In genomic region chr10:79852107-79852789, GRCm38 (mm10) we compare ENCODE assay signal across 8 mouse cellular contexts. TPM values are rescaled to one million over a fixed set of nuclear protein-coding genes. Genes with fewer than 3 reads are reported as not detected.
DNase-seq lines count a peak whose midpoint lies in the region; ATAC-seq and TF ChIP-seq lines count a peak whose summit lies in the region.

No protein-coding gene starts in this region.

- no peak for DNase-seq in layer of hippocampus, adult 2 months (ENCODE audit: low spot score in 2 of 2)
- DNase-seq in layer of hippocampus, adult 9-11 months, result no peak
- no peak for DNase-seq in forebrain, embryonic 10.5 days (ENCODE audit: extremely low spot score, low spot score)
- DNase-seq in liver, embryonic 14.5 days (ENCODE audit: low read depth in 3 of 3, low spot score in 3 of 3), result no peak
- peak; percentile 59 for DNase-seq in skeletal muscle tissue, adult 2 months (ENCODE audit: low read depth, low spot score)
- DNase-seq in urinary bladder, adult 18-20 months (ENCODE audit: low spot score in 2 of 2), result no peak
- DNase-seq in spleen, postnatal 10 days (ENCODE audit: low spot score in 2 of 2), result no peak

- no peak for ATAC-seq in hindbrain, embryonic 15.5 days (ENCODE audit: low FRiP score, low read depth)
- ATAC-seq in liver, embryonic 14.5 days (ENCODE audit: insufficient read depth), result no peak

- H3K9ac ChIP-seq in hindbrain, embryonic 15.5 days, result peak overlapping the region; percentile 60; the same call in 1 of the 2 replicates
- H3K9ac ChIP-seq in liver, embryonic 14.5 days (replicated peaks), result peak overlapping the region; percentile 24

- H3K9me3 ChIP-seq in forebrain, embryonic 10.5 days, result no peaks in the 10 kb centered on the region
- H3K9me3 ChIP-seq in hindbrain, embryonic 15.5 days, result no peaks in the 10 kb centered on the region
- no peaks in the 10 kb centered on the region for H3K9me3 ChIP-seq in liver, embryonic 14.5 days (ENCODE audit: control insufficient read depth, low read length)

- peaks cover 59% of the 10 kb centered on the region for H3K4me1 ChIP-seq in forebrain, embryonic 10.5 days
- H3K4me1 ChIP-seq in hindbrain, embryonic 15.5 days (replicated peaks), result peaks cover 54% of the 10 kb centered on the region
- peaks cover 27 to 42% of the 10 kb centered on the region in 2 experiments for H3K4me1 ChIP-seq in liver, embryonic 14.5 days (replicated peaks; ENCODE audit: control insufficient read depth in 2 of 2, insufficient read depth in 2 of 2, low read length in 1 of 2)

- H3K27me3 ChIP-seq in forebrain, embryonic 10.5 days (ENCODE audit: poor library complexity, severe bottlenecking), result no peaks in the 10 kb centered on the region
- H3K27me3 ChIP-seq in hindbrain, embryonic 15.5 days, result no peaks in the 10 kb centered on the region
- H3K27me3 ChIP-seq in liver, embryonic 14.5 days (ENCODE audit: control insufficient read depth, insufficient read depth, low read length), result no peaks in the 10 kb centered on the region

- TF ChIP-seq EP300 in liver, embryonic 14.5 days (IDR thresholded peaks at IDR 0.05; ENCODE audit: low read depth), result no peak

- H3K27ac ChIP-seq in layer of hippocampus, adult 2 months, result peak overlapping the region; percentile 97
- peak overlapping the region; percentile 100 for H3K27ac ChIP-seq in forebrain, embryonic 10.5 days
- H3K27ac ChIP-seq in hindbrain, embryonic 15.5 days (replicated peaks), result peak overlapping the region; percentile 98
- peak overlapping the region; percentile 33 for H3K27ac ChIP-seq in liver, embryonic 14.5 days

- peak overlapping the region; percentile 71 for H3K4me2 ChIP-seq in hindbrain, embryonic 15.5 days
- peak overlapping the region; percentile 72 for H3K4me2 ChIP-seq in liver, embryonic 14.5 days (ENCODE audit: low read depth)

- TF ChIP-seq CTCF in layer of hippocampus, adult 2 months (conservative IDR thresholded peaks at IDR 0.05), result no peak
- no peak for TF ChIP-seq CTCF in liver, embryonic 14.5 days (IDR thresholded peaks at IDR 0.05; ENCODE audit: low read depth)

- WGBS in forebrain, embryonic 10.5 days, result 67% methylated on average over 9 of the region's 9 CpGs
- WGBS in hindbrain, embryonic 15.5 days, result 63% methylated on average over 9 of the region's 9 CpGs
- 44% methylated on average over 9 of the region's 9 CpGs for WGBS in liver, embryonic 14.5 days (ENCODE audit: insufficient replicate concordance)

- H3K36me3 ChIP-seq in forebrain, embryonic 10.5 days (replicated peaks), result peaks cover 27% of the 10 kb centered on the region
- H3K36me3 ChIP-seq in hindbrain, embryonic 15.5 days, result no peaks in the 10 kb centered on the region
- peaks cover 9% of the 10 kb centered on the region for H3K36me3 ChIP-seq in liver, embryonic 14.5 days (replicated peaks; ENCODE audit: control insufficient read depth, insufficient read depth, low read depth)

- no peak overlapping the region for H3K4me3 ChIP-seq in layer of hippocampus, adult 2 months
- H3K4me3 ChIP-seq in forebrain, embryonic 10.5 days, result peak overlapping the region; percentile 83
- H3K4me3 ChIP-seq in hindbrain, embryonic 15.5 days, result peak overlapping the region; percentile 45
- H3K4me3 ChIP-seq in liver, embryonic 14.5 days (ENCODE audit: insufficient read depth in 1 of 2, low read depth in 2 of 2, low read length in 2 of 2), result peak overlapping the region in 1 of 2 experiments; percentile 85; a peak in 1 of 4 replicates

RNA-seq across cellular contexts. Expression of gene Ptbp1, which starts 2.0 kb away (rescaled TPM):
- 10 to 100 TPM; 56.9 to 58.7 TPM for total RNA-seq in layer of hippocampus, adult 2 months (2021)
- 370 and 377 TPM in 2 replicates for polyA plus RNA-seq in forebrain, embryonic 10.5 days (2016; fragmentation: Nextera tagmentation; extraction: Ambion mirVana)
- 74.8 and 77.1 TPM in 2 replicates for polyA plus RNA-seq in hindbrain, embryonic 15.5 days (2015; fragmentation: Nextera tagmentation; extraction: Ambion mirVana)
- polyA plus RNA-seq in liver, embryonic 14.5 days (2012; rRNA removed), result 118 and 126 TPM in 2 replicates
- 84.5 and 99.8 TPM in 2 replicates for polyA plus RNA-seq in liver, embryonic 14.5 days (2014; fragmentation: Nextera tagmentation; extraction: Ambion mirVana)

RNA-seq across cellular contexts. Expression of gene Prtn3, which starts 22.0 kb away (rescaled TPM):
- total RNA-seq in layer of hippocampus, adult 2 months (2021), result 1 to 10 TPM; 1.5 to 2.6 TPM
- polyA plus RNA-seq in forebrain, embryonic 10.5 days (2016; fragmentation: Nextera tagmentation; extraction: Ambion mirVana), result 8.1 TPM in 2 replicates
- 11.0 and 11.3 TPM in 2 replicates for polyA plus RNA-seq in hindbrain, embryonic 15.5 days (2015; fragmentation: Nextera tagmentation; extraction: Ambion mirVana)
- polyA plus RNA-seq in liver, embryonic 14.5 days (2012; rRNA removed), result 133 and 152 TPM in 2 replicates
- polyA plus RNA-seq in liver, embryonic 14.5 days (2014; fragmentation: Nextera tagmentation; extraction: Ambion mirVana), result 86.8 and 132 TPM in 2 replicates

RNA-seq across cellular contexts. Expression of gene Plppr3, which starts 22.2 kb away (rescaled TPM):
- total RNA-seq in layer of hippocampus, adult 2 months (2021), result 10 to 100 TPM; 33.7 to 37.1 TPM
- polyA plus RNA-seq in forebrain, embryonic 10.5 days (2016; fragmentation: Nextera tagmentation; extraction: Ambion mirVana), result 91.4 and 102 TPM in 2 replicates
- polyA plus RNA-seq in hindbrain, embryonic 15.5 days (2015; fragmentation: Nextera tagmentation; extraction: Ambion mirVana), result 383 and 417 TPM in 2 replicates
- 6.7 and 7.0 TPM in 2 replicates for polyA plus RNA-seq in liver, embryonic 14.5 days (2012; rRNA removed)
- 2.8 and 3.0 TPM in 2 replicates for polyA plus RNA-seq in liver, embryonic 14.5 days (2014; fragmentation: Nextera tagmentation; extraction: Ambion mirVana)

RNA-seq across cellular contexts. Expression of gene Misp, which starts 31.5 kb away (rescaled TPM):
- total RNA-seq in layer of hippocampus, adult 2 months (2021), result 1 to 10 TPM in 1 of 2 experiments, under 1 TPM in 1; 0.54 to 1.1 TPM
- 0.18 and 1.0 TPM in 2 replicates for polyA plus RNA-seq in forebrain, embryonic 10.5 days (2016; fragmentation: Nextera tagmentation; extraction: Ambion mirVana)
- 0.49 and 0.92 TPM in 2 replicates for polyA plus RNA-seq in hindbrain, embryonic 15.5 days (2015; fragmentation: Nextera tagmentation; extraction: Ambion mirVana)
- 0.13 and 0.18 TPM in 2 replicates for polyA plus RNA-seq in liver, embryonic 14.5 days (2012; rRNA removed)
- 0.41 TPM in 1 of 2 replicates, not detected in the other for polyA plus RNA-seq in liver, embryonic 14.5 days (2014; fragmentation: Nextera tagmentation; extraction: Ambion mirVana)

RNA-seq across cellular contexts. Expression of gene Elane, which starts 33.8 kb away (rescaled TPM):
- not detected for total RNA-seq in layer of hippocampus, adult 2 months (2021)
- not detected in 2 replicates for polyA plus RNA-seq in forebrain, embryonic 10.5 days (2016; fragmentation: Nextera tagmentation; extraction: Ambion mirVana)
- polyA plus RNA-seq in hindbrain, embryonic 15.5 days (2015; fragmentation: Nextera tagmentation; extraction: Ambion mirVana), result 0.16 TPM in 1 of 2 replicates, not detected in the other
- polyA plus RNA-seq in liver, embryonic 14.5 days (2012; rRNA removed), result 52.2 and 61.9 TPM in 2 replicates
- 116 and 151 TPM in 2 replicates for polyA plus RNA-seq in liver, embryonic 14.5 days (2014; fragmentation: Nextera tagmentation; extraction: Ambion mirVana)

Comparison
In these comparisons a context has a peak if more than half of its experiments do, and no peak if none do; other contexts are left out.
1. H3K27ac ChIP-seq: peak in every context shown above with its lines; median percentile 100 in forebrain, embryonic 10.5 days; 98 in hindbrain, embryonic 15.5 days; 97 in layer of hippocampus, adult 2 months; 33 in liver, embryonic 14.5 days.
2. RNA of gene Plppr3, which starts 22.2 kb away (polyA plus RNA-seq): 383 to 417 TPM in hindbrain, embryonic 15.5 days and 91.4 to 102 TPM in forebrain, embryonic 10.5 days; 2.8 to 7.0 TPM in liver, embryonic 14.5 days; every median in the first group is over 10 times any median in the second.